Mouse (Mus musculus) liver, embryonic 11.5 days (tissue): ENCODE data around the gene Ube2q2. TPM values are rescaled to one million over a fixed set of nuclear protein-coding genes. Genes with fewer than 3 reads are reported as not detected.
A peak's percentile ranks its signal among the peaks of the same experiment; 100 is the strongest.

Source experiments
- ATAC-seq: fragments of 200-750 bp; cut with Nextera tagmentation; replicated peaks from 2 replicates; pipeline ENCODE4 v1.8.0; 2017; ENCODE audit warnings: moderate number of reproducible peaks, mild to moderate bottlenecking, moderate TSS enrichment, moderate library complexity; ENCODE audit not compliant: low FRiP score
- DNase-seq: peaks from one replicate; pipeline ENCODE4 v3.0.0-alpha.2; 2017; ENCODE audit warnings: low spot score
- H3K27ac ChIP-seq: fragments of 300-500 bp; sonication (generic); 2 replicates; pipeline ENCODE4 v1.5.1; 2014; ENCODE audit warnings: mild to moderate bottlenecking, low read depth, low read length, control low read depth
- H3K27me3 ChIP-seq: fragments of 300-500 bp; sonication (generic); replicated peaks from 2 replicates; pipeline ENCODE4 v1.6.1; 2014; ENCODE audit warnings: low read length, mixed read lengths; ENCODE audit not compliant: control insufficient read depth, insufficient read depth
- H3K36me3 ChIP-seq: fragments of 300-500 bp; sonication (generic); 2 replicates; pipeline ENCODE4 v1.6.1; 2014; ENCODE audit warnings: mild to moderate bottlenecking, low read length, moderate library complexity, mixed read lengths; ENCODE audit not compliant: control insufficient read depth, insufficient read depth
- H3K4me1 ChIP-seq: fragments of 300-500 bp; sonication (generic); replicated peaks from 2 replicates; pipeline ENCODE4 v1.6.1; 2014; ENCODE audit warnings: low read length, mixed read lengths; ENCODE audit not compliant: control insufficient read depth, insufficient read depth
- H3K4me2 ChIP-seq: fragments of 300-500 bp; sonication (generic); 2 replicates; pipeline ENCODE4 v1.6.1; 2014; ENCODE audit warnings: mild to moderate bottlenecking, control low read depth, moderate library complexity
- H3K4me3 ChIP-seq: fragments of 300-500 bp; sonication (generic); 2 replicates; pipeline ENCODE4 v1.5.1; 2014; ENCODE audit warnings: low read depth, low read length, control low read depth
- H3K9ac ChIP-seq: fragments of 300-500 bp; sonication (generic); 2 replicates; pipeline ENCODE4 v1.6.1; 2014; ENCODE audit warnings: low read depth, low read length, control low read depth
- H3K9me3 ChIP-seq: fragments of 300-500 bp; sonication (generic); 2 replicates; pipeline ENCODE4 v1.6.1; 2016; ENCODE audit warnings: low read length, inconsistent platforms, mixed read lengths; ENCODE audit not compliant: control insufficient read depth
- WGBS: fragments of 180-500 bp; shearing (Covaris S2); extraction: QIAGEN DNeasy Blood & Tissue Kit; methylation state at CpG from one replicate; pipeline ENCODE4 v1.1.7; 2014; 5-methylcytosine and 5-hydroxymethylcytosine counted together
- polyA plus RNA-seq: library from polyadenylated mRNA; unstranded; fragments of >200 nt; fragmentation: Nextera tagmentation; extraction: Ambion mirVana; gene quantifications from 2 replicates; pipeline ENCODE4 v1.2.1, GENCODE M21; 2014

Gene Ube2q2
- polyA plus RNA-seq, 1 experiment from 2014 or later: 34.8 TPM

GRCm38 (mm10) chr9:55122586-55122985, 26.1 kb upstream of the Ube2q2 start:
- H3K4me1 ChIP-seq: no peaks in the 10 kb centered on the region
- H3K4me2 ChIP-seq: no peak overlapping the region
- H3K27ac ChIP-seq: no peak overlapping the region
- H3K36me3 ChIP-seq: no peaks in the 10 kb centered on the region
- no peak overlapping the region for H3K4me3 ChIP-seq
- H3K9me3 ChIP-seq: no peaks in the 10 kb centered on the region
- WGBS: 57% methylated on average over 3 of the region's 3 CpGs
- H3K9ac ChIP-seq: no peak overlapping the region
- ATAC-seq (no peak), DNase-seq (no peak)
- H3K27me3 ChIP-seq: no peaks in the 10 kb centered on the region

DNA sequence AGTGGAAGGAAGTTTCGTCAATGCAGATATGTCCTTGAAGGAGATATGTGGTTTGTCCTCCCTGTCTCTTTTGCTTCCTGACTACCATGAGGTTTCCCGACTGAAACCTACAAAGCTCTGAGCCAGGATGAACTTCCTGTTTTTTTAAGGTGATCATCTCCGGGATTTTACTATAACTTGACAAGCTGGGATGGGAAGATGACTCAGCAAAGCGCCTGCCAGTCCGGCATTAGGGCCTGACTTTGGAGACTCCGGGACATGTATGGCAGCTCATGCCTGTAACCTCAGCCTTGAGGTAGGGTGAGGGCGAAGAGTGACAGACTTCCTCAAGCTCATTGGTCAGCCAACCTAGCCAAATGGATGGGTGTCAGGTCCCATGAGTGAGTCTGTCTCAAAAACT, 22.9 kb upstream of the Ube2q2 start:
- WGBS: 45% methylated on average over 7 of the region's 7 CpGs
- Histone ChIP-seq H3K4me3 (no peak overlapping the region), H3K27me3 (no peaks in the 10 kb centered on the region), H3K9me3 (no peaks in the 10 kb centered on the region), H3K36me3 (no peaks in the 10 kb centered on the region), H3K27ac (no peak overlapping the region), H3K9ac (no peak overlapping the region), H3K4me2 (no peak overlapping the region), H3K4me1 (no peaks in the 10 kb centered on the region)
- ATAC-seq: no peak
- no peak for DNase-seq

GRCm38 (mm10) chr9:55126295-55126694, 22.4 kb upstream of the Ube2q2 start:
- H3K4me3 ChIP-seq: no peak overlapping the region
- no peaks in the 10 kb centered on the region for H3K36me3 ChIP-seq
- no peaks in the 10 kb centered on the region for H3K4me1 ChIP-seq
- no peak for ATAC-seq
- WGBS: 65% methylated on average over 1 of the region's 1 CpGs
- no peak overlapping the region for H3K4me2 ChIP-seq
- H3K27me3 ChIP-seq: no peaks in the 10 kb centered on the region
- no peak for DNase-seq
- H3K27ac ChIP-seq: no peak overlapping the region
- no peak overlapping the region for H3K9ac ChIP-seq
- H3K9me3 ChIP-seq: no peaks in the 10 kb centered on the region

DNA sequence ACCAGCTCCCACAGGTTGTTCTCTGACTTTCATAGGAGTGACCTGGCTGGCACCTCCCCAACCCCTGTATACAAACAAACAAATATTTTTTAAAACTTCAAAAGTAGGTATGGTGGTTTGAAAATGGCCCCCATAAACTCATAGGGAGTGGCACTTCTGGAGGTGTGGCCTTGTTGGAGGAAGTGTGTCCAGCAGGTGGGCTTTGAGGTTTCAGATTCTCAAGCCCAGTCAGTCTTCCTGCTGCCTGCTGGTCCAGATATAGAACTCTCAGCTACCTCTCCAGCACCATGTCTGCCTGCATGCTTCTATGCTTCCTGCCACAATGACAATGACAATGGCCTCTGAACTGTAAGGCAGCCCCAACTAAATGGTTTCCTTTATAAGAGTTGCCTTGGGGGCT, 16.8 kb upstream of the Ube2q2 start:
- Histone ChIP-seq H3K4me3 (no peak overlapping the region), H3K27ac (no peak overlapping the region), H3K27me3 (no peaks in the 10 kb centered on the region), H3K4me2 (no peak overlapping the region), H3K4me1 (no peaks in the 10 kb centered on the region), H3K36me3 (no peaks in the 10 kb centered on the region), H3K9me3 (no peaks in the 10 kb centered on the region), H3K9ac (no peak overlapping the region)
- DNase-seq: no peak
- no peak for ATAC-seq

GRCm38 (mm10) chr9:55136576-55136975, 12.1 kb upstream of the Ube2q2 start:
- ATAC-seq (no peak), DNase-seq (no peak)
- no peak overlapping the region for H3K27ac ChIP-seq
- WGBS: 45% methylated on average over 5 of the region's 5 CpGs
- no peaks in the 10 kb centered on the region for H3K27me3 ChIP-seq
- H3K4me2 ChIP-seq: no peak overlapping the region
- no peaks in the 10 kb centered on the region for H3K9me3 ChIP-seq
- H3K36me3 ChIP-seq: no peaks in the 10 kb centered on the region
- no peak overlapping the region for H3K9ac ChIP-seq
- H3K4me3 ChIP-seq: no peak overlapping the region
- H3K4me1 ChIP-seq: no peaks in the 10 kb centered on the region

GRCm38 (mm10) chr9:55137112-55137511, 11.5 kb upstream of the Ube2q2 start:
- no peak overlapping the region for H3K27ac ChIP-seq
- no peaks in the 10 kb centered on the region for H3K9me3 ChIP-seq
- H3K27me3 ChIP-seq: no peaks in the 10 kb centered on the region
- no peaks in the 10 kb centered on the region for H3K36me3 ChIP-seq
- ATAC-seq: no peak
- H3K9ac ChIP-seq: no peak overlapping the region
- H3K4me2 ChIP-seq: no peak overlapping the region
- H3K4me3 ChIP-seq: no peak overlapping the region
- H3K4me1 ChIP-seq: no peaks in the 10 kb centered on the region
- no peak for DNase-seq
- 68% methylated on average over 4 of the region's 4 CpGs for WGBS

DNA sequence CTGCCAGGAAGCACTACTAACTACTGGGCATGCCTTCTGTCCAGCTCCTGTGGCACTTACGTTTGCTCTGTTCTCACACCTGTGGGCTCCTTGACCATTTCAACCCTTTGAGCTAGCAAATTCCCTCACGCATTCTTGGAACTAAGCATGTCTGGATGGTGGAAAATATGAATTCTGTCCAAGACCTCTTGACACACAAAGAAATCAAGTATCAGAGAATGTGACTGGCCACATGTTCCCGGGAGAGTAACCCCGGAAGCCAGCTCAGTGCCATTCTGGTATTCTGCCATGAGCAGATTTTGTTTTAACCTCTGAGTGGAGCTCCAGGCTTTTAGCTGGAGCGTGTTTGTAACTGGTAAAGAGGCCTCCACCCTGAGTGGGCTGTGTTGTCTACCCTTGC, 8.7 kb upstream of the Ube2q2 start:
- 73% methylated on average over 5 of the region's 5 CpGs for WGBS
- Histone ChIP-seq H3K27ac (no peak overlapping the region), H3K4me1 (no peaks in the 10 kb centered on the region), H3K4me3 (no peak overlapping the region), H3K9ac (no peak overlapping the region), H3K9me3 (no peaks in the 10 kb centered on the region), H3K27me3 (no peaks in the 10 kb centered on the region), H3K36me3 (no peaks in the 10 kb centered on the region), H3K4me2 (no peak overlapping the region)
- ATAC-seq: no peak
- DNase-seq: no peak

DNA sequence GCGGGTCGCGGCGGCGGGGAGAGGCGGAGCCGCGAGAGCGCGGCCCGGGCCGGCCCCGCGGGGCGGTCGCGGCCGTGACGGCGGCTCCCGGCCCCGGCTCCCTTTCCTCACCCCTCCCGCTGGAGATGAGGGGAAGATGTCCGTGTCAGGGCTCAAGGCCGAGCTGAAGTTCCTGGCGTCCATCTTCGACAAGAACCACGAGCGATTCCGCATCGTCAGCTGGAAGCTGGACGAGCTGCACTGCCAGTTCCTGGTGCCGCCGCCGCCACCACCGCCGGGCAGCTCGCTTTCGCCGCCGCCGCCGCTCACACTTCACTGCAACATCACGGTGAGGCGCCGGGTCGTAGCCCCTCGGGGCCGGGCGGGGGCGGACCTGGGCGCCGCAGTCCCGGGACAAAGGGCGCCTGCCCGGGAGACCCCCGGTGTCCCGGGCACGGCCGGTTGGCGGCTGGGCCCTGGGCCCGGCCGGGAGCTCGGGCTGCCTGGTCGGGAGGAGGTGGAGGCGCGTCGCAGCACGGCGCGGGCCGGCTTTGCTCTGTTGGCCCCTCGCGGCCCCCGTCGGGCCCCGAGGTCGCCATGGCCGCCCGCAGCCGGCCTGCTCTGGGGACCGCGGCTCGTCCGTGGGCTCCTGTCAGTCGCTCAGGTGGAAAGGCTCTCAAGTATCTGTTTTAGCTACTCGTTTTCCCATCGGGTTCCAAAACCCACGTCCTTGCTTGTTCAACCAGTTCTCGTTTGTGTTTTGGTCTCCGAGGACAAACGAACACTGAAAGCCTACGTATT, 1.0 kb downstream of the Ube2q2 start:
- DNase-seq: peak; percentile 81
- Histone ChIP-seq H3K4me3 (peak overlapping the region; percentile 68), H3K4me2 (peak overlapping the region; percentile 85), H3K4me1 (peaks cover 15% of the 10 kb centered on the region), H3K27ac (peak overlapping the region; percentile 64), H3K9ac (peak overlapping the region; percentile 95), H3K36me3 (no peaks in the 10 kb centered on the region), H3K9me3 (no peaks in the 10 kb centered on the region), H3K27me3 (no peaks in the 10 kb centered on the region)
- ATAC-seq: peak; percentile 79
- under 1% methylated on average over 91 of the region's 93 CpGs for WGBS

GRCm38 (mm10) chr9:55150279-55150726, 1.6 kb downstream of the Ube2q2 start:
- peak overlapping the region; percentile 95 for H3K9ac ChIP-seq
- no peak for DNase-seq
- WGBS: 2% methylated on average over 13 of the region's 13 CpGs

More at GRCm38 (mm10) chr9:55150279-55150726, 1.6 kb downstream of the Ube2q2 start:
- Histone ChIP-seq H3K27ac (0 out of 2 replicates have a peak overlapping the region, but pooled peaks have one; percentile 64), H3K9me3 (no peaks in the 10 kb centered on the region), H3K4me1 (peaks cover 15% of the 10 kb centered on the region), H3K36me3 (no peaks in the 10 kb centered on the region), H3K27me3 (no peaks in the 10 kb centered on the region), H3K4me3 (peak overlapping the region; percentile 68), H3K4me2 (peak overlapping the region; percentile 85)
- no peak for ATAC-seq
